Mouse (Mus musculus): ENCODE results near the gene AC140267.1.
A peak's percentile ranks its signal among the peaks of the same experiment; 100 is the strongest.

Gene AC140267.1

GRCm38 (mm10) chr15:80232331-80232730 lies 3.3 kb upstream of the AC140267.1 start:
- DNase-seq, result no peak

GRCm38 (mm10) chr15:80233053-80233452 lies 2.6 kb upstream of the AC140267.1 start:
- DNase-seq, result no peak

- peak; percentile 96 to 98 for DNase-seq
Measured at GRCm38 (mm10) chr15:80233733-80234509, 1.7 kb upstream of the AC140267.1 start, which contains the start of gene Mief1. TSS of gene Mief1 (plus strand) at chr15:80234018.

GRCm38 (mm10) chr15:80248135-80248534 lies 12.5 kb downstream of the AC140267.1 start:
- DNase-seq, result no peak

- no peak for DNase-seq
Measured at GRCm38 (mm10) chr15:80248596-80248995, 13.0 kb downstream of the AC140267.1 start.

- no peak for DNase-seq
Measured at GRCm38 (mm10) chr15:80249672-80250071, 14.0 kb downstream of the AC140267.1 start.

- DNase-seq, result no peak
Measured at GRCm38 (mm10) chr15:80250586-80250985, 15.0 kb downstream of the AC140267.1 start.

- no peak for DNase-seq
Measured at GRCm38 (mm10) chr15:80253530-80253929, 17.9 kb downstream of the AC140267.1 start.

GRCm38 (mm10) chr15:80254207-80254606 lies 18.6 kb downstream of the AC140267.1 start:
- peak; percentile 49 to 63 for DNase-seq

GRCm38 (mm10) chr15:80254847-80255645 lies 19.4 kb downstream of the AC140267.1 start, which contains the start of gene Atf4:
TSS of gene Atf4 (plus strand) at chr15:80255184.
- DNase-seq, result peak; percentile 99 to 100

GRCm38 (mm10) chr15:80255646-80256121 lies 20.0 kb downstream of the AC140267.1 start:
- peak; percentile 86 to 93 for DNase-seq

- DNase-seq, result peak; percentile 46 to 48
Measured at GRCm38 (mm10) chr15:80256242-80256641, 20.6 kb downstream of the AC140267.1 start.

- no peak for DNase-seq
Measured at GRCm38 (mm10) chr15:80256656-80257601, 21.3 kb downstream of the AC140267.1 start.

GRCm38 (mm10) chr15:80257602-80258239 lies 22.1 kb downstream of the AC140267.1 start:
- peak; percentile 67 to 70 for DNase-seq

GRCm38 (mm10) chr15:80258240-80259170 lies 22.9 kb downstream of the AC140267.1 start:
- DNase-seq, result no peak

GRCm38 (mm10) chr15:80259406-80260045 lies 23.9 kb downstream of the AC140267.1 start:
- no peak for DNase-seq

- DNase-seq, result peak; percentile 95 to 96
Measured at GRCm38 (mm10) chr15:80260677-80261076, 25.0 kb downstream of the AC140267.1 start.

GRCm38 (mm10) chr15:80261100-80261499 lies 25.5 kb downstream of the AC140267.1 start:
- no peak for DNase-seq

- peak; percentile 91 to 92 for DNase-seq
Measured at GRCm38 (mm10) chr15:80263610-80264575, 28.3 kb downstream of the AC140267.1 start, which contains the start of gene Rps19bp1. TSS of gene Rps19bp1 (minus strand) at chr15:80264315.

Measured in cerebellum, postnatal 14 days (tissue).